Mouse (Mus musculus) heart, postnatal 0 days (tissue): Measurements from ENCODE around the gene Mapkapk5. TPM values are rescaled to one million over a fixed set of nuclear protein-coding genes. Genes with fewer than 3 reads are reported as not detected.
"Not testable (repeated sequence)": the region's sequence is repeated elsewhere in the genome, so short reads cannot be mapped to it uniquely, and the experiment has no call there.

Experiments
- ATAC-seq: fragments of 200-750 bp; cut with Nextera tagmentation; 2 replicates; pipeline ENCODE4 v1.8.0; 2017; ENCODE audit warnings: low read depth, moderate number of reproducible peaks, moderate library complexity; ENCODE audit not compliant: insufficient read depth
- DNase-seq: peaks from one replicate; pipeline ENCODE4 v3.0.0-alpha.2; 2016; ENCODE audit warnings: low spot score
- H3K27ac ChIP-seq: fragments of 300-500 bp; sonication (generic); 2 replicates; pipeline ENCODE4 v1.5.1; 2014; ENCODE audit warnings: low read depth, mild to moderate bottlenecking
- H3K27me3 ChIP-seq: fragments of 300-500 bp; sonication (generic); 2 replicates; pipeline ENCODE4 v1.6.1; 2014; ENCODE audit warnings: low read length, mixed read lengths; ENCODE audit not compliant: control insufficient read depth, insufficient read depth
- H3K36me3 ChIP-seq: fragments of 300-500 bp; sonication (generic); replicated peaks from 2 replicates; pipeline ENCODE4 v1.6.1; 2014; ENCODE audit warnings: low read length, mixed read lengths; ENCODE audit not compliant: control insufficient read depth, insufficient read depth
- H3K4me1 ChIP-seq: fragments of 300-500 bp; sonication (generic); 2 replicates; pipeline ENCODE4 v1.6.1; 2014; ENCODE audit warnings: antibody characterized with exemption; ENCODE audit not compliant: control insufficient read depth, insufficient read depth
- H3K4me2 ChIP-seq: fragments of 300-500 bp; sonication (generic); 2 replicates; pipeline ENCODE4 v1.6.1; 2014; ENCODE audit warnings: low read depth, mild to moderate bottlenecking, low read length, moderate library complexity
- H3K4me3 ChIP-seq: fragments of 300-500 bp; sonication (generic); 2 replicates; pipeline ENCODE4 v1.5.1; 2014; ENCODE audit warnings: low read depth, low read length
- H3K9ac ChIP-seq: fragments of 300-500 bp; sonication (generic); replicated peaks from 2 replicates; pipeline ENCODE4 v1.6.1; 2014; ENCODE audit warnings: low read depth, low read length, mixed read lengths
- H3K9me3 ChIP-seq: fragments of 300-500 bp; sonication (generic); replicated peaks from 2 replicates; pipeline ENCODE4 v1.6.1; 2016; ENCODE audit warnings: low read length; ENCODE audit not compliant: control insufficient read depth
- CTCF ChIP-seq: IDR thresholded peaks from 2 replicates; pipeline ENCODE4 v1.5.1; 2016; ENCODE audit warnings: antibody characterized with exemption, control low read depth, low read depth
- EP300 ChIP-seq: IDR thresholded peaks from 2 replicates; pipeline ENCODE4 v1.6.1; 2016; ENCODE audit warnings: antibody characterized with exemption, low read depth
- WGBS: fragments of 180-500 bp; shearing (Covaris S2); extraction: QIAGEN DNeasy Blood & Tissue Kit; methylation state at CpG from one replicate; pipeline ENCODE4 v1.1.7; 2014; 5-methylcytosine and 5-hydroxymethylcytosine counted together
- polyA plus RNA-seq: library from polyadenylated mRNA; unstranded; fragments of >200 nt; fragmentation: Nextera tagmentation; extraction: Ambion mirVana; gene quantifications from 2 replicates; pipeline ENCODE4 v1.2.1, GENCODE M21; 2015
- total RNA-seq: library from RNA; depleted of rRNA; stranded (reverse); fragments of >200 nt; gene quantifications from 2 replicates; pipeline ENCODE4 v1.2.3, GENCODE M21; 2014; ENCODE audit warnings: low replicate concordance

Gene Mapkapk5
- total and polyA plus RNA-seq, 2 experiments from 2014 or later = 31.0 to 61.7 TPM

DNA sequence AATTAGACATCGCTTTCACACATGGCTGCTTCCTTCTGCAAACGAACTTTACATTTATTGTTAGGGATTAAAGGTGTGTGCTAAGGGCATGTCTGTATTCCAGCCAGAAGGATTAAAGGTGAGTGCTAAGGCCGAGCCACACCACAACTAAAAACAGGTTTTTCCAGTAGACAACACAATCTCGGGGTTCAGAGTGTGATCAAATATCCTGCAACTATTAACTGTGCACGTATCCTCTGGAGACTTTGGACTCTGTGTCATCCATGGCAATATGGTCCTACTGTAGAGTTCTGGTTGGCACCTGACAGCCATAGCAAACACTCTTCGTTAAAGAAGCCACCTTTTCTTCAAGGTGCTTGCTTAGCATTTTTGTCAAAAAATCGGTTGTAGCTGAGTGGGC is 35.7 kb downstream of the Mapkapk5 start:
- no peak overlapping the region for H3K4me3 ChIP-seq
- TF ChIP-seq EP300 = no peak
- TF ChIP-seq CTCF = no peak
- no peaks in the 10 kb centered on the region for H3K9me3 ChIP-seq
- ATAC-seq (no peak), DNase-seq (no peak)
- H3K9ac ChIP-seq = no peak overlapping the region
- H3K4me1 ChIP-seq = peaks cover 5% of the 10 kb centered on the region; the same call in 1 of the 2 replicates
- no peaks in the 10 kb centered on the region for H3K27me3 ChIP-seq
- no peak overlapping the region for H3K4me2 ChIP-seq
- H3K27ac ChIP-seq = no peak overlapping the region
- no peaks in the 10 kb centered on the region for H3K36me3 ChIP-seq
- WGBS = 74% methylated on average over 7 of the region's 7 CpGs

DNA sequence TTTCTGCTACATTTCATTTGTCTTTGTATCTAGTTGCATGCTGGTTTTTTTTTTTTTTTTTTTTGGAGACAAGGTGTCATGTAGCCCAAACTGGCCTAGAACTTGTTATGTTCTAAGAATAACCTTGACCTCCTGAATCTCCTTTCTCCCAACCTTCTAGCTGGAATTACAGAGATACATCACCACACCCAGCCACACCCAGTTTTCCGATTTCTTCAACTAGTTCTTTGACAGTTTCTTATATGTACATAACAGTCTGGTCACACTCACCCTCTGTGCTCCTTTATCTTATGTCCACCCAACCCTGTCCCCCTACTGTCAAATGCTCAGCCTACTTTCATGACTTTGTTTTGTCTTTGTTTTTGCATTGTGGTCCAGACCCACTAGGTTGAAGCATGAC is 38.9 kb downstream of the Mapkapk5 start:
- no peak for TF ChIP-seq CTCF
- TF ChIP-seq EP300 = no peak
- Histone ChIP-seq H3K9ac (no peak overlapping the region), H3K36me3 (no peaks in the 10 kb centered on the region), H3K9me3 (no peaks in the 10 kb centered on the region), H3K27ac (no peak overlapping the region), H3K4me2 (no peak overlapping the region), H3K4me1 (peaks cover 5% of the 10 kb centered on the region; the same call in 1 of the 2 replicates), H3K4me3 (no peak overlapping the region), H3K27me3 (no peaks in the 10 kb centered on the region)
- WGBS = 93% methylated on average over 1 of the region's 1 CpGs
- DNase-seq (no peak), ATAC-seq (no peak)

DNA sequence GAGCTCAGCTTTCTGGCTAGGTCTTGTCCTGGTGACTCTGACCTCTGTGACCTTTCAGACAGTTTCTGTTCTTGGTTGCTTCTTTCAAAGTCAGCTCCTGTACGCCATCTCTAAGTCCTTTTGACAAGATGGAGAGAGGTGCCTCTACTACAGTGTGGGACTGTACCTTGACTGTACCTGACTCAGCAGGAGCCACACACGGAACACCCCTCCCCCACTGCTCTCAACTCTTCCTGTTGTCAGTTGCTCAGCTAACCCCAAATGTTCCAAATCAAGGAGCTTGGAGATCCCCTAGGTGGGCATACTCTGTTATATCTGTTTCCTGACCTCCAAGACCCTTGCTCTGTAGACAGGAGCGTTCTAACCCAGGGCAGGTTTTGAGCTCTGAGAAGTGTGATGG is 42.5 kb downstream of the Mapkapk5 start, which contains the start of gene Adam1b:
Gene Adam1b, minus strand, starts transcription at position 205 of the 400 bp plus-strand sequence.
- no peaks in the 10 kb centered on the region for H3K9me3 ChIP-seq
- ATAC-seq (no peak), DNase-seq (no peak)
- 72% methylated on average over 3 of the region's 3 CpGs for WGBS
- H3K4me2 ChIP-seq = no peak within 1 kb of the TSS
- no peaks in the 10 kb centered on the region for H3K27me3 ChIP-seq
- H3K36me3 ChIP-seq = no peaks in the 10 kb centered on the region
- no peak within 1 kb of the TSS for H3K9ac ChIP-seq
- peaks cover 5% of the 10 kb centered on the region; the same call in 1 of the 2 replicates for H3K4me1 ChIP-seq
- H3K4me3 ChIP-seq = no peak within 1 kb of the TSS
- no peak within 1 kb of the TSS for H3K27ac ChIP-seq
- TF ChIP-seq CTCF = no peak
- TF ChIP-seq EP300 = no peak

DNA sequence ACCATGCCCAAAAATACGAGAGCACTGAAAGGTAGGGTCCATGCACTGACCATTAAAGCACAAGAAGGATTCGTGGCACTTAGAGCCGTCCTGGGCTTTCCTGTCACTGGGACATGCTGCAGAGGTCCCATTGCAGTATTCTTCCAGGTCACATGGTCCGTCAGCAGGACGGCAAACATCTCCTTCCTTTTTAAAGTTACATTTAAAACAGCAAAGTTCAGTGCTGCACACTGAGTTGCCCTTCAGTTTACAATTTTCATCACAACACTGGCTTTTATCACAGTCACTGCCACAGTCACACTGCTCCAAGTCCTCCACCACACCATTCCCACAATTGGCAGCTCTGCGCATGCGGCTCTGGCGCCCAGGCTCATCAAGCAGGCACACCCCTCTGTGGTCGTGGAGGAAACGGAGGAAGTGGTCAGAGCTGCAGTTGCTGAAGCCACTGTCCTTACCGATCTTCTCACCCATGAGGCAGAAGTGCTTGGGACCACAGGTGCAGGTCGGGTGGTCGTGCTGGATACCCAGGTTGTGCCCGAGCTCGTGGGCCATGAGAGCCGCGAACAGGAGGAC is 44.2 kb downstream of the Mapkapk5 start:
- not testable (repeated sequence) for H3K36me3 ChIP-seq, H3K27ac ChIP-seq, H3K4me1 ChIP-seq, H3K4me3 ChIP-seq, H3K27me3 ChIP-seq, DNase-seq, H3K9me3 ChIP-seq, H3K4me2 ChIP-seq, ATAC-seq, H3K9ac ChIP-seq
- 59% methylated on average over 10 of the region's 17 CpGs for WGBS

DNA sequence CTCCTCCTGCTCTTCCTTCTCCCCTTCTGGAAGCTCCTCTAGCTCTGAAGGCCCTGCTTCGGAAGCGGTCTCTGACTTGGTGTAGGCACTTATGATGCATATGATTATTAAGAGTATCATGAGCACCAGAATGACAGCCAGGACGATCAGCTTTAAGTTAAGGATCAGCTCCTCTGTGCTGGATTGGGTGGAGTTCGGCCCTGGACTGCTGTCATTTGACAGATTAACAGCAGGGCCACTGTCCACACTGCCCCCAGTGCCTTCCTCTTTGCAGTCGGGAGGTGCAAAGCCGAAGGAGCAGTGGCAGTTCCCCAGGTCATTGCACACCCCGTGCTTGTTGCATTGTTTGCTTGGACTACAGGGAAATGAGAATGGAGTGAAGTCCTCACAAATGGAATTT is 45.0 kb downstream of the Mapkapk5 start:
- H3K36me3 ChIP-seq = no peaks in the 10 kb centered on the region
- no peaks in the 10 kb centered on the region for H3K4me1 ChIP-seq
- H3K27ac ChIP-seq = no peak overlapping the region
- no peaks in the 10 kb centered on the region for H3K27me3 ChIP-seq
- TF ChIP-seq EP300 = no peak
- no peaks in the 10 kb centered on the region for H3K9me3 ChIP-seq
- H3K9ac ChIP-seq = no peak overlapping the region
- 53% methylated on average over 7 of the region's 7 CpGs for WGBS
- DNase-seq = no peak
- no peak overlapping the region for H3K4me2 ChIP-seq
- no peak overlapping the region for H3K4me3 ChIP-seq
- ATAC-seq = no peak

DNA sequence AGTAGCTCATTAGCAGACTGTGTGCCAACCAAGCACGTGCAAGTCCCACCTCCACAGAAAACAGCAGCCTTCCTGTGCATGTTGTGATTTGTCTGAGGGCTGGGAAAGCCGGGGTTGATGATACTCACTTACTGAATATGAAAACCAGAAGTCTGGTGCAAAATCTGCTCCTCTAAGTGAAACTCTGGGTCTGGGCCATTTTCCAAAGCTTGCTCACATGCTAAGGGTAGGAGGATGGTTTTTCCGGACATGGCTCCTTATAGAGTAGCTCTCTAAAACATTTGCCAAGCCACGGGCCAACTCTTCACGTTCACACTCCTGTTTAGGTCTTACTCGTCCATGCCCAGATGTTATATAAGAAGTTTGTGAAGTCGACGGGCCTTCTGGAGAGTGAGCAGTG is 52.4 kb downstream of the Mapkapk5 start:
- Histone ChIP-seq H3K9ac (no peak overlapping the region), H3K9me3 (no peaks in the 10 kb centered on the region), H3K4me1 (no peaks in the 10 kb centered on the region), H3K4me2 (no peak overlapping the region), H3K4me3 (no peak overlapping the region), H3K27me3 (no peaks in the 10 kb centered on the region), H3K36me3 (no peaks in the 10 kb centered on the region), H3K27ac (no peak overlapping the region)
- WGBS = 60% methylated on average over 8 of the region's 8 CpGs
- TF ChIP-seq EP300 = no peak
- ATAC-seq (no peak), DNase-seq (no peak)
